Mouse (Mus musculus): ENCODE results near the gene Itga3. TPM values are rescaled to one million over a fixed set of nuclear protein-coding genes. Genes with fewer than 3 reads are reported as not detected.
A peak's percentile ranks its signal among the peaks of the same experiment; 100 is the strongest.

The Itga3 gene
- polyA plus RNA-seq (2015; fragmentation: Nextera tagmentation; extraction: Ambion mirVana), result 8.9 and 9.5 TPM in 2 replicates

DNA sequence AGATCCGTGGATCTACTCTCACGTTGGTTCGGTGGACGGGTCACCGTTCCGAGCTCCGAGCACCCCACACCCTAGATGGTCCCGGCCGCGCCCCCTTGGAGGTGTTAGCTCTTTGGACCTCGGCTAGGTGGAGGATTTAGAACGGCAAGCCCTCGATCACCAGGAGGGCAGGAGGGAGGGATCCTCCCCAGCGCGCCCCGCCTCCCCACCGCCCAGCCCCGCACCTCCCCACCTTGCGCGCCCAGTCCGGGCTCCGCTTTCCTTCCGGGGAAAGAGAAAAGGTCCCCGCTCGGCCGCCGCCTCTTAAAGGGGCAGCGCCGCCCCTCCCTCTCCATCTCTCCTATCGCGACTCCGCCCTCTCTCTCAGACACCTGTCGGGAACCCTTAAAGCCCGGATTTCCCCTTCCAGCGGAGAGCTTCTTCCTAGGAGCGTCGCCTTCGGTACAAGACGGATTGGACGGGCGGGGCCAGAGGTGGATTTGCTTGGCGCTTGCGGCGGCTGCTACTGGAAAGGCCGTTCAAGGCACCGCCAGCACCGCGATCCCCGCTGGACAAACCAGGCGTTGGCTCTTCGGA is at the start of gene Itga3:
Gene Itga3, minus strand, starts transcription at position 266 of the 576 bp plus-strand sequence.
- Histone ChIP-seq H3K4me2 (peak within 1 kb of the TSS; percentile 89), H3K9ac (peak within 1 kb of the TSS; percentile 44; the same call in 1 of the 2 replicates), H3K4me3 (peak within 1 kb of the TSS; percentile 52), H3K9me3 (no peaks in the 10 kb centered on the region), H3K27me3 (peaks cover 65% of the 10 kb centered on the region), H3K27ac (no peak within 1 kb of the TSS), H3K4me1 (peaks cover 49% of the 10 kb centered on the region), H3K36me3 (no peaks in the 10 kb centered on the region)
- peak; percentile 38; the same call in 1 of the 2 replicates for ATAC-seq (ENCODE audit: insufficient number of reproducible peaks, low FRiP score, low TSS enrichment, low read depth)
- under 1% methylated on average over 47 of the region's 51 CpGs for WGBS

DNA sequence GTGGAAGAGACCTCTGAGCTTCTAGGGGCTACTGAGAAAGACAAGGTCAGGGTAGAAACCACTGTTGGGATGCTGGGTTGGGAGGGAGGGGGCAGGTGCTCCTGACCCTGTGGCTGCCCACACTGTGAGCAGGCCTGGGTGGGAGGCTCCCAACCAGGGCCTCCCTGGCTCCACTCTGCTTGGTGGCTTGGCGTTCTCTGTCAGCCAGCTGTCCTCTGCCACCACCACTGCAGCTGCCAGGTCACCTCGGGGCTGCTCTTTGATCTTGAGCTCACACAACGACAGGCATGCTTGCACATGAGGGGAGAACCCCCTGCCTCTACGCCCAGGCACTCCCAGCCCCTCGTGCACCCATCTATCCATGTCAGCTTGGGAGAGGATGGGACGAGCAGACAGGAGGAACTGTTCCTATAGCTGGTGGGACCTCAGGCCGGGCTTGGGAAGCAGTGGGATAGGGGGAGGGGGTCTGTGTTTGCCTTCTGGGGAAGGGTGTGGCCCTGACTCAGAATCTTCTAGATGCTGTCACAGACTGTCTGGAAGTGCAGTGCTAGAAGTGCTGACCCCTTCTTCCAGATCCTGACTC is 48.9 kb upstream of the Itga3 start:
- no peaks in the 10 kb centered on the region for H3K36me3 ChIP-seq
- 0 out of 2 replicates have a peak, but pooled peaks have one; percentile 13 for ATAC-seq (ENCODE audit: insufficient number of reproducible peaks, low FRiP score, low TSS enrichment, low read depth)
- 26% methylated on average over 7 of the region's 7 CpGs for WGBS
- peaks cover 41% of the 10 kb centered on the region for H3K4me1 ChIP-seq
- no peak overlapping the region for H3K27ac ChIP-seq
- H3K4me2 ChIP-seq, result no peak overlapping the region
- no peaks in the 10 kb centered on the region for H3K9me3 ChIP-seq
- no peak overlapping the region for H3K9ac ChIP-seq
- H3K27me3 ChIP-seq, result peaks cover 58% of the 10 kb centered on the region
- no peak overlapping the region for H3K4me3 ChIP-seq

GRCm38 (mm10) chr11:95122100-95122489 is 45.5 kb upstream of the Itga3 start:
- Histone ChIP-seq H3K4me3 (peak overlapping the region; percentile 50), H3K27me3 (peaks cover 80% of the 10 kb centered on the region), H3K9ac (no peak overlapping the region), H3K4me2 (peak overlapping the region; percentile 77), H3K9me3 (no peaks in the 10 kb centered on the region), H3K36me3 (no peaks in the 10 kb centered on the region), H3K27ac (no peak overlapping the region), H3K4me1 (peaks cover 50% of the 10 kb centered on the region)
- ATAC-seq (ENCODE audit: insufficient number of reproducible peaks, low FRiP score, low TSS enrichment, low read depth), result no peak
- WGBS, result 51% methylated on average over 6 of the region's 6 CpGs

GRCm38 (mm10) chr11:95121161-95122099 is 44.8 kb upstream of the Itga3 start:
- H3K27me3 ChIP-seq, result peaks cover 81% of the 10 kb centered on the region
- peaks cover 44% of the 10 kb centered on the region for H3K4me1 ChIP-seq

GRCm38 (mm10) chr11:95120633-95121020 is 44.0 kb upstream of the Itga3 start:
- WGBS, result under 1% methylated on average over 21 of the region's 21 CpGs
- H3K27ac ChIP-seq, result 0 out of 2 replicates have a peak overlapping the region, but pooled peaks have one; percentile 22
- H3K9ac ChIP-seq, result peak overlapping the region; percentile 31; the same call in 1 of the 2 replicates

More at GRCm38 (mm10) chr11:95121161-95122099, 44.8 kb upstream of the Itga3 start:
- WGBS, result 3% methylated on average over 63 of the region's 63 CpGs
- ATAC-seq (ENCODE audit: insufficient number of reproducible peaks, low FRiP score, low TSS enrichment, low read depth), result no peak
- Histone ChIP-seq H3K4me2 (peak overlapping the region; percentile 77), H3K36me3 (no peaks in the 10 kb centered on the region), H3K9me3 (no peaks in the 10 kb centered on the region), H3K9ac (peak overlapping the region; percentile 28; the same call in 1 of the 2 replicates), H3K4me3 (peak overlapping the region; percentile 50), H3K27ac (no peak overlapping the region)

DNA sequence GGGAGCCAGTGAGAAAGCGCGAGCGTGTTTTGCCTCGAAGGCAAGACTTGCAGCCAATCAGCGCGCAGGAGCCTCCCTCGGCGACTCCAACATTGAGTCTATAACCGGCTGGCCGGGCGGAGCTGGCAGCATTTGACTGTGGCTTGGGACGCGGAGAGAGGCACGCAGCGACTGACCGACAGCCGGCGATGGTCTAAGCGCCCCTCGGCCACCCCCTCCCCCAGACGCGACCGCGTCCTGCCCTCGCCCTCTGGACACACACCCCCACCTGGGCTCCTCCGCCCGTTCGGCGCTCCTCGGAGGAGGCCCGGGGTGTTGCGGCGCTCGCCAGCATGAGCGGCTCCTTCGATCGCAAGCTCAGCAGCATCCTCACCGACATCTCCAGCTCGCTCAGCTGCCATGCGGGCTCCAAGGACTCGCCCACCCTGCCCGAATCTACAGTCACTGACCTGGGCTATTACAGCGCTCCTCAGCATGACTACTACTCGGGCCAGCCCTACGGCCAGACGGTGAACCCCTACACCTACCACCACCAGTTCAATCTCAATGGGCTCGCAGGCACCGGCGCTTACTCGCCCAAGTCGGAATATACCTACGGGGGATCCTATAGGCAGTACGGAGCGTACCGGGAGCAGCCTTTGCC is 43.5 kb upstream of the Itga3 start, which contains the start of gene Dlx3:
Gene Dlx3, plus strand, starts transcription at position 130 of the 643 bp plus-strand sequence.
- Histone ChIP-seq H3K4me2 (peak within 1 kb of the TSS; percentile 77), H3K9ac (peak within 1 kb of the TSS; percentile 31; the same call in 1 of the 2 replicates), H3K9me3 (no peaks in the 10 kb centered on the region), H3K4me1 (peaks cover 32% of the 10 kb centered on the region), H3K27me3 (peaks cover 81% of the 10 kb centered on the region), H3K27ac (0 out of 2 replicates have a peak within 1 kb of the TSS, but pooled peaks have one; percentile 22), H3K4me3 (peak within 1 kb of the TSS; percentile 50), H3K36me3 (no peaks in the 10 kb centered on the region)
- under 1% methylated on average over 54 of the region's 55 CpGs for WGBS
- ATAC-seq (ENCODE audit: insufficient number of reproducible peaks, low FRiP score, low TSS enrichment, low read depth), result no peak

More at GRCm38 (mm10) chr11:95120633-95121020, 44.0 kb upstream of the Itga3 start:
- Histone ChIP-seq H3K4me3 (peak overlapping the region; percentile 50), H3K27me3 (peaks cover 80% of the 10 kb centered on the region), H3K36me3 (no peaks in the 10 kb centered on the region), H3K4me2 (peak overlapping the region; percentile 77), H3K4me1 (peaks cover 36% of the 10 kb centered on the region), H3K9me3 (no peaks in the 10 kb centered on the region)
- no peak for ATAC-seq (ENCODE audit: insufficient number of reproducible peaks, low FRiP score, low TSS enrichment, low read depth)

GRCm38 (mm10) chr11:95118505-95118904 is 41.9 kb upstream of the Itga3 start:
- Histone ChIP-seq H3K4me1 (peaks cover 27% of the 10 kb centered on the region), H3K36me3 (no peaks in the 10 kb centered on the region), H3K27me3 (peaks cover 65% of the 10 kb centered on the region), H3K27ac (no peak overlapping the region), H3K9me3 (no peaks in the 10 kb centered on the region), H3K4me3 (no peak overlapping the region), H3K9ac (no peak overlapping the region), H3K4me2 (no peak overlapping the region)
- no peak for ATAC-seq (ENCODE audit: insufficient number of reproducible peaks, low FRiP score, low TSS enrichment, low read depth)
- WGBS, result 2% methylated on average over 8 of the region's 8 CpGs

DNA sequence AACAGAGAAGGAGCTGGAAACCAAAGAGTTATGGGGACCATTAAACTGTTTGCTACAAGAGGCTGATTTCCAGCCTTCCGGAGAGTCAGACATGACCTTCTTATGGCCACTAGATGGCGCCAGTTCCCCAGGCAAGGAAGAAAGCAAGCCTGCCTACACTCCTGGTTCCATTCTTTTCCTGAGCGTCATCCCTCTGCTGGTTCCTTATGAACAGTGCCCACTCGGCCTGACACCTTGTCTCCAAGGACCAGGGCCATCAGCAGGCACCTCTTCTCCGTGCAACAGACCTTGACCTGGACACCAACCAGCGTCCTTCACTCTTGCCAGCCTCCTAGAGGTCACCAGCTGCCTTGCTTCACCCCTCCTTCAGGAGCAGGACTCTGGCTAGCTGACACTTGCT is 40.4 kb upstream of the Itga3 start:
- H3K4me2 ChIP-seq, result no peak overlapping the region
- H3K4me1 ChIP-seq, result peaks cover 27% of the 10 kb centered on the region
- no peak overlapping the region for H3K9ac ChIP-seq
- WGBS, result 3% methylated on average over 6 of the region's 6 CpGs
- no peak overlapping the region for H3K4me3 ChIP-seq
- H3K27ac ChIP-seq, result no peak overlapping the region
- no peaks in the 10 kb centered on the region for H3K36me3 ChIP-seq
- ATAC-seq (ENCODE audit: insufficient number of reproducible peaks, low FRiP score, low TSS enrichment, low read depth), result peak; percentile 49; the same call in 1 of the 2 replicates
- H3K27me3 ChIP-seq, result peaks cover 54% of the 10 kb centered on the region
- H3K9me3 ChIP-seq, result no peaks in the 10 kb centered on the region

- no peak for ATAC-seq (ENCODE audit: insufficient number of reproducible peaks, low FRiP score, low TSS enrichment, low read depth)
- WGBS, result 90% methylated on average over 7 of the region's 7 CpGs
Measured at GRCm38 (mm10) chr11:95110081-95110480, 33.5 kb upstream of the Itga3 start.

GRCm38 (mm10) chr11:95109000-95109399 is 32.4 kb upstream of the Itga3 start:
- Histone ChIP-seq H3K9me3 (no peaks in the 10 kb centered on the region), H3K27me3 (peaks cover 17% of the 10 kb centered on the region; the same call in 1 of the 2 replicates), H3K27ac (no peak overlapping the region), H3K4me1 (peaks cover 15% of the 10 kb centered on the region), H3K4me2 (no peak overlapping the region), H3K4me3 (no peak overlapping the region), H3K36me3 (no peaks in the 10 kb centered on the region), H3K9ac (no peak overlapping the region)
- 84% methylated on average over 2 of the region's 2 CpGs for WGBS
- no peak for ATAC-seq (ENCODE audit: insufficient number of reproducible peaks, low FRiP score, low TSS enrichment, low read depth)

More at GRCm38 (mm10) chr11:95110081-95110480, 33.5 kb upstream of the Itga3 start:
- peaks cover 17% of the 10 kb centered on the region; the same call in 1 of the 2 replicates for H3K27me3 ChIP-seq
- no peaks in the 10 kb centered on the region for H3K36me3 ChIP-seq
- no peak overlapping the region for H3K9ac ChIP-seq
- no peak overlapping the region for H3K4me3 ChIP-seq
- peaks cover 14% of the 10 kb centered on the region for H3K4me1 ChIP-seq
- H3K4me2 ChIP-seq, result no peak overlapping the region
- no peaks in the 10 kb centered on the region for H3K9me3 ChIP-seq
- H3K27ac ChIP-seq, result no peak overlapping the region

Measured in limb, embryonic 15.5 days (tissue).